Mouse (Mus musculus) gastrocnemius, adult 18-20 months (tissue): ENCODE results near the gene Lin7a. TPM values are rescaled to one million over a fixed set of nuclear protein-coding genes. Genes with fewer than 3 reads are reported as not detected.
"Not testable (repeated sequence)": the region's sequence is repeated elsewhere in the genome, so short reads cannot be mapped to it uniquely, and the experiment has no call there.

ENCODE experiments used
- DNase-seq: peaks from one replicate; pipeline ENCODE4 v3.0.0; 2021; ENCODE audit warnings: low spot score
- total RNA-seq, 2 experiments: library from RNA; stranded (reverse); gene quantifications; 2 replicates each; pipeline ENCODE4 v1.2.3; 2021

Gene Lin7a
- total RNA-seq, 2 experiments from 2014 or later = 1.1 to 1.4 TPM

DNA sequence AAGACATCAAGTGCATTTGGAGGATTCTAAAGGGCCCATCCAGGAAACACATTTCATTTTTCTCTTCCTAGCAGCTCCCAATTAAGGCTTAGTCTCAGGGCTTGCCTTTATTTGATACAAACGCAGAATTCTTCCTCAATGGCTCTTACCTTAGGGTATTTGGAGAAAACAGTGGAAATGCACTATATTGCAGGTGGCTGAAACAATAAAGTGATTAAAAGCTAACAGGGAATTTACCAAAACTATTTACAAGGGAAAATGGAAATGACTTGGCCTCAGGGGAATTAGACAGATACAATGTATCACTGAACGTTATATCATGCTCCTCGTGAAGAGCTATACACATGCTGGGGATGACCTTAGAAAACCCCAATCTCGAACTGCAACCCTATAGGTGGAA, 35.3 kb upstream of the Lin7a start:
- no peak for DNase-seq

DNA sequence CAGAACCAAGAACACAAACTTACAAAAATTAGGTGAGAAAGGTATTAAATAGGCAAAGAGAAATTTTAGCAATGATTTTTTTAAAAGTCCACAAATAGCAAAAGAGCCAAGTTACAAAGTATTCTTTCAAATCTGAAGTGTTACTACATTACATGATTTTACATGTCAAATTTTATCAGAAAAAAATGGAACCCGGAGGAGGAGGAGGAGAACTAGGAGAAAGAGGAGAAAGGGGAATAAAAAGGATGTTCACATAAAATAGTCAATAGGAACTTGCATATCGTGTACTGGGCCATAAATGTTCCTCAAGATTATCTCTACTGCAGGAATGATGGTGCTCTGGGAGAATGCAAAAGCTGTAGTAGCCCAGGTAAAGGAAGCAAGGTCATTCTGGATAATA, 34.4 kb upstream of the Lin7a start:
- no peak for DNase-seq

DNA sequence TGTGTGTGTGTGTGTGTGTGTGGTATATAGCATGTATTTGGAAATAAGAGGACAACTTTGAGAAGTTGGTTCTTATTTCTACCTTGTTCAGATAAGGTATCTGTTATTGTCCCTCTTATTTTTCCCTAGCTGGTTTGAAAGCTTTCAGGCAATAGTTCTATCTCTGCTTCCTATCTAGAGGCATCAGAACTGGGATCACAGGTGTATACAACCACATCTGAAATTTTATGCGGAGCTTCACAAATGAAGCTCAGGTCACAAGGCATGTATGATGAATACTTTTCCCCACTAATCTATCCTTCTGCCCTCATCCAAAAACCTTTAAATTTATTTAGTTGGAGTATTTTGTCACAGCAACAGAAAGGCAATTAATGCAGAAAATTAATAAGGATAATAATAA, 33.8 kb upstream of the Lin7a start:
- no peak for DNase-seq

DNA sequence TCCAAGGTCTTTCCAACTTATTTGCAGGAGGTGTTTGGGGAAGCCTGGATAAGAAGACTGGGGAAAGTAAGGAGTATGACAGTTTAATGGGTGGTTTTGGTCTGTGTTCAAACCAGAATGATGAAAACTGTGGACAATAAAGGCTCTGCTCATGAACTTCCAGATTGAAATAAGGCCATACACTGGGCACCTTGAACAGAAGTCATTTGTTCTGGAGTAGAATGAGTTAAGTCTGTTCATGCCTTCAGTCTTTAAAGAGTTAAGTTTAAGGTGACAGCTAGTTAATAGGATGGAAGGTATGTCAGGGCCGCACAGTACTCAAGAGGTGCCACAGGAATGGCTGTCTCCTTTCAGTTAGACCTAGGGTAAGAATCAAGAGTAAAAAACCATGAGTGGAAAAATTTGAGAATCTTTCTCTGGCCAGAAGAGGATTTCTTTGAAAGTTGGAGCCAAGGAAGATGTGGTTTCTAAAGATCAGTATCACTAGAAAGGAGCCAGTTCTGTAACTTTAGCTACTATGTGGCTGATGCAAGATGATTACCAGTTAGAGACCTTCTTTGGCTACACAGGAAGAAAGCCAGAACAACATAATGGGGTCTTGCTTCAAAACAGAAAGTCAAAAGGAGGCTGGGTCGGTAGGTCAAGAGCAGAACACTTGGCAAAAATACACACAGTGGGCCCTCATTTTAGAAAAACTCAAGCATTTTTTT, 33.2 kb upstream of the Lin7a start:
- DNase-seq = no peak

DNA sequence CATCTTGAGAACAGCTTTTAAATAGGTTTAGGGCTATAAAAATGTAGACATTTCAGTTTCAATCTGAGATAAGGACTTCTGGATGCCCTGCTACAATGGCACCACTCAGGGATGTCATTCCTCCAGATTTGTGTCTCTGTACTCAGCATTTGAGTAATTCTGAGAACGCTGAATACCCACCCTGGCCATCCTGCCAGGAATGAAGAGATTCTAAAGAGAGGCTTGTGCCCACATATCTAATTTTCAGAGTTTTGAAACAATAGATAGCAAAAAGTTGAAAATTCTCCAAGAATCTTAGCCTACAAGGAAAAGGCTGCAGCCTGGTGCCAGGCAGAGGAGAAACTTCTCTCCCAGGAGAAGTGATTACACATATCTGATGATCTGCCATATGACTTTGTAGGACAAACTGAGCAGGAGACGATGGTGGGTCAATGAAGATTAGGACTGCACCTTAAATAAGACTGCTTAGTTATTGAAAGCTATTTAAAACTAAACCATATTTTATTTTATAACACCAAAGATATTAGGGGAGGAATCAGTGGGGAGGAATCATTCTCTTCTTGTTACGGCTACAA, 32.5 kb upstream of the Lin7a start:
- no peak for DNase-seq

DNA sequence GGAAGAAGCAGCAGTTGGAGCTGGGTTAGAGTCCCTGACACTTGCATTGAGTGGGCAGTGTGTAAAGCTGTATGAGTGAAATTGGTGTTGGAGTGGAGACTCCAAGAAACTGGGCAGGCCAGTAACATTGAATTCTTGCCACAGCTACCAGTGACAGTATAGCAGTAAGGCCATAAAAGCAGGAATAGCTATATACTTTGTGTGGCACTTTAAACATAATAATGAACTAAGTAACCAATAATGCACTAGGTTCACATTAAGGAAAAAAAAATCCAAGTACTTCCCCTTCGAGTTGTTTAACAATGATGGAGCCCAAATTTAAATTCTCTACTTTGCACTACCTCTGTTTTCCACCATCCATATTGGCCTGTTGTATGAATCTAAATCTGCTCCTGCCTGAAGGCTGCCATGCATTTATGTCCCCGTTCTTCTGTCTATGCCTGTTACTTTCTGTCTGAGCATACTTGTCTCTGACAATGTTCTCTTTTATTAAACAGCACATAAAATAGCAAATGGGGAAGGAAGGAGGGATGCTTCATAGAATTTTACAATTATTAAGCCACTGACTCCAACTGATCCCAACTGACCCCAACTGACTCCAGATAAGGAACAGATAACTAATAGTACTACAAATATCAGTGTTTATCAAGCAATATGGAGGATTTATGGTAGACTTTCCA, 31.7 kb upstream of the Lin7a start:
- DNase-seq = no peak

DNA sequence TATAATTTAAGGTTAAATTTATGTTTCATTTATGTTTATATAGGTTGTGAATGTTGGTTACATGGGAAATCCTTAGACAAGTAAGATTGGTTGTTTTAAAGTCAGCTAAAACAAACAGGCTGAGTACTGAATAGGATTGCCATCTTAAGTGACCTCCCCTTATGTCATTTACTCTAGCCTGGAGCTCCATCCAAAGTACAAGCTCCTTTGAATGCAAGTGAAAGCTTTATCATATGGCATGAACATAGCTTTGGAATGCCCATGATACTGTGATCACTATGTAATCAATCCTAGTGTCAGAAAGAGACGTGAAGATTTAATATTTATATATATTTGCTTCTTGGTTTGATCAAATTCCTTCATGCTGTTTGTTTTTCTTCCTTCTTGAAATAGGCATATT, 31.0 kb upstream of the Lin7a start:
- no peak for DNase-seq

DNA sequence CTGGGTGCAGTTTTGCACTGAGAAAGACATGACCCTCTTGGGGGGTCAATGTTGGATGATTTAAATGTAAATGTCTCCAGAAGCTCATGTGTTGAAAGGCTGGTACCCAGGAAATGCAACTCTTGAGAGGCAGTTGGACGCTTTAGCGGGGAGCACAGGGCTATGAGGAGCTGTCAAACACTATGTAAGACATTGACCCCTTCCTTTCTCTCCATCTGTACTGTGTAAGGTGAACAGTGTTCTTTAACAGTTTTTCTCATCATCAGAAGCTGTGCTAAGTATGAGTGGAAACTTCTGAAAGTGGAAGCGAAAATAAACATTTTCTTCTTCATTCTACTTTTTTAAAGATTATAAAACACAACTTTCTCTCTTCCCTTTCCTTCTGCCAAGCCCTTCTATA, 30.5 kb upstream of the Lin7a start:
- no peak for DNase-seq

DNA sequence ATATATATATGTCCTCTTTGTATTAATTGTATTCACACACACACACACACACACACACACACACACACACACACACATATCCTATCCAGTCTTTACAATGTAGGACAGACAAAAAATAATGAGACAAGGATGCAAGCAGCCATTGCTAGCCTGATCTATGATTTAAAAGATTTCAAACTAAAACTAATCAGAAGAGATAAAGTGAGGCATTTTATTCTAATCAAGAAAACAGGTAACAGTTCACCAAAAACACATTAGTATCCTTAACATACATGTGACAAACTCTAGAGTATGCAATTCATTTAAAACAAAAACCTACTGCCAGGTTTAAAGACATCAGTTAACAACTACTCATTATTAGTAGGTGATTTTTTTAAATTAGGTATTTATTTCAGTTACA, 30.1 kb upstream of the Lin7a start:
- DNase-seq = no peak

DNA sequence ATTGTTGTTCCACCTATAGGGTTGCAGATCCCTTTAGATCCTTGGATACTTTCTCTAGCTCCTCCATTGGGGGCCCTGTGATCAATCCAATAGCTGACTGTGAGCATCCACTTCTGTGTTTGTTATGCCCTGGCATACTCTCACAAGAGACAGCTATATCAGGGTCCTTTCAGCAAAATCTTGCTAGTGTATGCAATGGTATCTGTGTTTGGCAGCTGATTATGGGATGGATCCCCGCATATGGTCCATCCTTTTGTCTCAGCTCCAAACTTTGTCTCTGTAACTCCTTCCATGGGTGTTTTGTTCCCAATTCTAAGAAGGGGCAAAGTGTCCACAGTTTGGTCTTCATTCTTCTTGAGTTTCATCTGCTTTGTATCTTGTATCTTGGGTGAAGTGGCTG, 29.5 kb upstream of the Lin7a start:
- not testable (repeated sequence) for DNase-seq

DNA sequence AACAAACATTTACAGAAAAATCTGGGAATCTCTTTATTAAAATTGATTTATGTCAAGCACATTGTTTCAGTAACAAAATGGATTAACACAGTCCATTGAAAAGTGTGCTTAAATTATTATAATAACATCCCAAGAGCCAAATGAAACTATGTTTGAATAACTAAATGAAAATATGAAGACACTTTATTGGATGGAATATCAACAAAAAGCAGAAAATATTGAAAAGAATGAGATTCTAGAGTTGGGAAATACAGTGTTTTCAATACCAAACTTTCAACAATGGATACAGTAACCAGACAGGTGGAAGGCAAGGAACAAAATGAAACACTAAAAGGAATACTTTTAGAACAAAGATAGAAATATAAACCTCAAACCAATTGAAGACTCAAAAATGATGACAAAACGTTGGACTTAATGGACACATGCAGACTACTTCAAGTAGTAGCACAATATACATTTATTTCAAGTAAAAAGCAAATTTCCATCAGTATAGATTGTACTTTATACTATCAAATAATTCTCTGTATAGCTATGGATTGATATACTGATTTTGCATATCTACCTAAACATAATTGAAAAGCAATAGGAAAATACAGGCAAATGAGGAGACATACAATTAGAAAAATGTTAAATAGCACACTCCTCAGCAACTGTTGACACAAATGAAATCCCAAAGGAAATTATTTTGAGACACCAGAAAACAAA, 28.6 kb upstream of the Lin7a start:
- no peak for DNase-seq

DNA sequence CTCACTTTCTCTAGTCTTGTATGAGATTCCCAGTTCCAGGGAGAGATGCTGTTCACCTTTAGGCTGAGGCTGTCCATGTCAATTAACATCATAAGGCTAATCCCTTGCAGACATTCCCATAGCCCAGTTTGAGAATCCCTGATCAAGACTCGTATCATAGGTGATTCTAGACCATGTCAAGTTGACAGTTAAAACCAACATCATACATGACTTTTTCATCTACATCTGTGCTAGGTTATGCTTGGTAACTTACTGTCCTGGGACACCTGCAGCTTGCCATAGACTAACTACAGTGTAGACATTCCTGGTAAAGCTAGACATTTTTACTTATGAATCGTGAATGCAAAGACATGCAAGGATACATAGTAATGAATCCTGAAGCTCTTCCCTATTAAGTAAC, 27.3 kb upstream of the Lin7a start:
- no peak for DNase-seq

DNA sequence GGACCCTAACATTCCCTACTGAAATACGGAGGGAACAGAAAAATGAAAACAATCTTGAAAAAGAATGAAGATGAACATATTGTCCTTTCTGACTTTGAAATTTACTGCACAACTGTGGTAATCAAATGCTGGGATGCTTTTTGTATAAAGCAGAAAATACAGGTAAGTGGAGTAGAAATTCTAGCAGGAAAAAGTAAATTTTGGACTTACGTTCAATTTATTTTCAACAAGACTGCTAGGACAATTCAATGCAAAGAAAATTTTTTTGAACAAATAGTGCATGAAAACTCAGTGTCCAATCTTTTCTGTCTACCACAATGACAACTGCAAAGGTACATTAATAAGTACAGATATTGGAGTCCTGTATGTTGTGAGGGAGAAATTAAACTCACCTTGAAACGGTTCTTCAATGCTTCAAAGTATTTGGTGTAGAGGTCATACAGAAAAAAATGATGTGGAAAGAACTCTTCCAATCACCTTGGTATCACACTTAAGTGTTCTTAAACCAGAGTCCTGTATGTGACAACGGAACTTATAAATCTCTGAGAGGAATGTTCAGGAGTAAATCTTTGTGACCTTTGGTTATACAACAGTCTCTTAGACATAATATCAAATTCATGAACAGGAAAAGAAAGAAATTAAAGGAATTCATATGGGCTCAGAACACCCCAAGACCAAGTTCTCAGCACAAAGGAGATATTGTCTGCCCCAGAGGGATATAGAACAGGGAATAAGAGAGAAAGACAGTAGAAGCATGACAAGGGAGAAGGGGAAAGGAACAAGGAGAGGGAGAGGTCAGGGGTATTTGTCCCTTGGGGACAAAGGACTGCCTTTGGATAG, 26.6 kb upstream of the Lin7a start:
- DNase-seq = no peak

DNA sequence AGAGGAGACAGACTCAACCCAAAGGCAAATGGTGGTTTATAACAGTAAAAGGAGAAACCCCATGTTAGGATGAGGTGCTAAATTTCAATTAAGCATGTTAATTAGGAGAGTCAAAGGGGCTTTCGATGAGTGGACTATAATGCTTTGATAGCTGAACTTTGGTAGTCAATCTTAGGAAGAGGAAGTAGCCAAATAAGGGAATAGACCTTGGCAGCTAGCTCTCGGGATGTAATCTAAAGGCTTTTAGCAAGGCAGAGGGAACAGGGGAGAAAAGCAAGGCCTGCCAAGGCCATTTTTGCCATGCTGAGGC, 26.0 kb upstream of the Lin7a start:
- no peak for DNase-seq

DNA sequence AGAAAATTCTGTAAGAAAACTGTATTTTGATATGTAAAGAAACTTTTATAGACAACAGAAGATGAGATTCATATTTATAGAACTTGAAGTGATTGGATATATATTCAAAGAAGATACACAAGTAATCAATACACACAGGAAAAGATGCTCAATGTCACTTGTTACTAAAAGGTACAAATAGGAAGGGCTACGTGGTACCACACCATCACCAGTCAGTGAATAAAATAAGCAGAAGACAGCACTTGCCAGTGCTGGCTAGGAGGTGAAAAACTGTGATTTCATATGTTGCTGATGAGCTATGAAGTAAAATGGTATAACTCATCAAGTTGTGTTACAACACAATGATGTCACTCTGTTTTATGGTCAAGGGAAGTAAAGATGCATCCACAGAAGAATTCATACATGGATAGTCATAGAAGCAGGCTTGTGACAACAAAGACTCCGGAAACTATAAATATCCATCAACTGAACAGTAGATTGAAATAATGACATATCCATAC, 25.5 kb upstream of the Lin7a start:
- no peak for DNase-seq

DNA sequence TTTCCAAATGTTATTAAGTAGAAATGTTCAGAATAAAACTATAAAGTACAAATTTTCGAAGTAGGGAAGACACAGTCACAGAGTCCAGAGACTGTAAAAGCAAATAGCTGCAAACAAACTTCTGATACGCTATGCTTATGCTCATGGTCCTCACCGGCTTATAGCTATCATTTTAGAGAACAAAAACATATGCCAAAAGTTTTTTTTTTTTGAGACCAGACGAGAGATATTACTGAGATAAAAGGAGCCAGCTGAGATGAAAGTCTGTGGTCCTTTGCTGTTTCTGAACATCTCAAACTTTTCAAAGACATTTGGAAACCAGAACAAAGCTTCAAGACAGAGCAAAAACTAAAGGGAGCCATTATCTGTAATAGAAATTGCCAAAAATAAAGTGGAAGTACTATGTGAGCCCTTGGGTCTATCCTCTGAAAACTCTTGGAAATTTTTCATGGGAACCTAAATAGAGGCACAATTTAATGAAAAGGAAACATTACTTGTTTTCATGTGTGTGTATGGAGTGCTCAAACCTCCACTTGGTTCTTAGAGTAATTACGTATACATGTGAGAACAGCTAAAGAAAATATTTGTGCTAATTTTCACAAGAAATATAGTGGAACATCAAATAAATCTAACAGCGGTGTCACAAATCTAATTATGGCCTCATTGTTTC, 24.4 kb upstream of the Lin7a start:
- DNase-seq = no peak

DNA sequence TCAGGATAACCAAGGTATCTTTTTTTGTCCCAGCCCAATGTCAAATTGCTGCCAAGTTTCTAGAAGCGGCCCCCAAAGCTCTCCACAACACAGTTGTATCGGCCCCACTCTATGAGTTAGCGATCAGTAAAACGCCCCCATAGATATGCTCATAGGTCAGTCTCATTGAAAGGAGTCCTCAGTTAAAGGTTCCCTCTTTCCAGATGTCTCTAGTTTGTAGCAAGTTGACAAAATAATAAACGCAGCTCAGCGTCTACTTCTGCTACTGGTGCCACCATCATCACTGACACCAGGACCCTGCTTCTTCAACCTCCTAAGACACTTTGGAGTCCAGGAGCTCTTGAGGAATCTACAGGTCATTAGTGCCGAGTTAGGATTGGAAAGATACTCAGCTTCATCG, 23.0 kb upstream of the Lin7a start:
- DNase-seq = no peak

DNA sequence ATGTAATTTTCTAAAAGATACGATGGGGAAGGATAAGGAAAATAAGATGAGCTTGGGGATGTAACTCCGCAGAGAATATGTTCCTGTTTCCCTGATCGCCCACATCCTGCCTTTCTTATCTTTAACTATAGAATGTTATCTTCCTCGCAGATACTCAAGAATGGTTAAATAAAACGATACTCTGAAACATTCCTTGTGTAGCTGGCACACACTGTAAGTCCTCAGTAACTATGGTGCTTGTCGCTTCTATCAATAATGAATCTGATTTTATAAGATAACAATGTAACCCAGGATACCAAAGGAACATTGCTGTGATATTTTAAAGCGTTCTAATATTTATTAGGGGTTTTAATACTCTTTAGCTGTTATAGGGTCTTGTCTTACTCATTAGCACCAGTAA, 22.4 kb upstream of the Lin7a start:
- no peak for DNase-seq

DNA sequence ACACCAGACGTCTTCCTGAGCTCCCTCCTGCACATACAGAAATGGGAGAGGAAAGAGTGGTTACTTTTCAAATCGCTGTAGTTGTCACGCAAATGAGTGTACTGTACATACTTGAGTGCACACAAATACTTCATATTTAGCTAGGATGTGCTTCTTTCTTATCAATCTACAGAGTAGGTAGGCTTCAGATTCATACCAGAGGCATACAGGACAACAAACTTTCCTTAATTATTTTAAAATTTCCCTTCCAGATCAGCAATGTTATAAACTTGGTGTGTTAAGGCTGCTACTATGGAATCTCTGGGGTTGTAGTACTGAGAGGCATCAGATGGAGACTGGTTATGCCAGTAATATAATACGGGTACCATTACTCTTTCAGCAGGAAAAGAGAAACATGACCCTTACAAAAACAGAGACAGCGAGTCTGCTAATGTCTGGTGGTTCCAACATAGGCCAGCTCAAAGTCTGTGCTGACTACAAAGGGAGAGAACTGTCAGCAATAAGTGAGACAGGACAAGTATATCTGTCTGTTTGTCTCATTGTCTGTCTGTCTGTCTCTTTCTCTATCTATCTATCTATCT, 21.8 kb upstream of the Lin7a start:
- no peak for DNase-seq

DNA sequence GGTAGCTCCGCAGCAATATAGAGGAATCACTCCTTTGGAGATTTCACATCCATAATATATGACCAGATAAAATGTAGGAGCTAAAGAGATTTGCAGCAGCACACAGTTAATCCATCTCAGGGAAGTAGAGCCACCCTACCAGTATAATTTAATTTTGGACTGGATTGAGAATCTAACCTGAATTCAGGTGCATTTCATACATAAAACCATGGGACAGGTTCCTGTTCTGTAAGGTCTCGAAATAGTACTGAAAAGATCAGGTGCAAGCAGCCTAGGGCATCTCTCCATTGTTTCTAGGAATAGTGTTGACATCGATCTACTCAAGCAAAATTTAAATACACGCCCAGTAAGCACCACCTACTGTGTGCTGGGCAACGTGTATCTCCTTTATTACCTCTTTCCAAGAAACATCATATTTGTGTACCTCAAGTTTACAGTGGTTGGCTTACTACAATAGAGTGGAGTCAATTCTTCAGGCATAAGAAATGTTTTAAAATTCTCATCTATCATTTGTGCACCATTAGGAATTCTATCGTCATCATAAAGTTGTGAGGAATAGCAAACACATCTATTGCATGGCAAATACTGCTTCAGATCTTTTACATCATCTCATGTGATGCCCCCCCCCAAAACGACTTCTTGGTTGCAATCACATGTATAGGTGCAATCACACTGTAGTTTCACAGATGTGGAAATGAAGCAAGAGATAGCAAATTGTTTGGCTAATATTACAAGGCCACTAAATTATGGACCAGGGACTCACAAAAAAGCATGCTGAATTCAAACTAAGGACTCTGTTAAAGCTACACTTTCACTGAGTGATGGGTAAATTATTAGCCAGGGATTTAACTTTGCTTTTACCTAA, 20.9 kb upstream of the Lin7a start:
- no peak for DNase-seq
